Mouse (Mus musculus): ENCODE data around the gene Prkd1. TPM values are rescaled to one million over a fixed set of nuclear protein-coding genes. Genes with fewer than 3 reads are reported as not detected.

Prkd1 gene
- polyA plus RNA-seq (2012; fragmentation: generic; extraction: Trizol), result 0.28 TPM
- long read RNA-seq, experiment 1, result 0 reads
- long read RNA-seq, experiment 2, result 0 reads

DNA sequence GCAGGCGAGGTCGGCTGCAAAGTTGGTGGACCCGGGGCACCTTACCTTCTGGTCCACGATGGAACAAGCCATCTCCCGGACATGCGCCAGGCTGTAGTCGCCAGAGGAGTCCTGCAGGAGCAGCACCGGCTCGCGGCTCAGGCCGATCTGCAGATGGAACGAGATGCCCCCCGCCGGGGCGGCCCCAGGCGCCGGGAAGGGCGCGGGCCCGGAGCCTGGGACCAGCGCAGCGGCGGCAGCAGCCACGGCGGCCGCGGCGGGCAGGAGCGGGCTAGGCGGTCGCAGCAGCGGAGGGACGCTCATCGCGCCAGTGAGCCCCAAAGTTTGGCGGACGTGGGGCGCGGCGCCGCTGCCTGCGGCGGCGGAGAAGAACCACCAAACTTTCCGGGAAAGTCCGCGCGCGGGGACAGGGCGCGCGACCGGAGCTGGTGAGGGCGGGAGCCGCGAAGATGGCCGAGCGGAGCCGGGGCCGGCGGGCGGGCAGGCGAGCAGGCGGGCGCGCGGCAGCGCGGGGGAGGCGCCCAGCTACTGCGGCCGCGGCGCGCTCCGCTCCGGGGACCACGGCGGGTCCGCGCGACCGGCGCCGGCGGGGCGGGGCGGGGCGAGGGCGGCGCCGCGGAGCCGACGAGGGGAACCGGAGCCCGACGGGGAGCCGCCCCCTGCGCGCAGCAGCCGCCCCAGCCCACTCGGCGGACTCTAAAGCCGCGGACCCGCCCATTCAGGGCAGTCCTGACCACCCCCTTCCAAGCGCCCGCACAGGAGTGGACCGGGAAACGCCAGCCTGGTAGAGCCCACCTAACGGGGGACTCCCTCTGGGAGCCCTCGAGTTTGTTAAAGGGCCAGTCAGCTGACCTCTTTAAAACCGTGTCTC lies at the start of gene Prkd1:
TSS of gene Prkd1 (minus strand) at position 428 of the 871 bp plus-strand sequence.
- Histone ChIP-seq H3K79me3 (ENCODE audit: low read depth) (no peaks in the 10 kb centered on the region), H3K27me3 (ENCODE audit: control insufficient read depth, insufficient read depth, insufficient read length) (no peaks in the 10 kb centered on the region), H3K36me3 (ENCODE audit: control insufficient read depth, insufficient read depth) (no peaks in the 10 kb centered on the region), H3K4me3 (ENCODE audit: insufficient read depth, poor library complexity, severe bottlenecking) (peak within 1 kb of the TSS; percentile 14), H3K79me2 (ENCODE audit: control insufficient read depth, insufficient read depth) (no peaks in the 10 kb centered on the region), H3ac (ENCODE audit: control insufficient read depth, insufficient read length, low read depth) (peak within 1 kb of the TSS; percentile 71)
- no peak for TF ChIP-seq MYOG (IDR thresholded peaks at IDR 0.05; ENCODE audit: control insufficient read depth, extremely low read depth, insufficient read length)
- TF ChIP-seq CTCF (IDR thresholded peaks at IDR 0.05; ENCODE audit: control insufficient read depth, insufficient read depth, insufficient read length), result no peak
- no peak for TF ChIP-seq FOSL1 (IDR thresholded peaks at IDR 0.05; ENCODE audit: insufficient read depth, low read length, poor library complexity, severe bottlenecking)
- TF ChIP-seq MAX (IDR thresholded peaks at IDR 0.05), result no peak
- no peak for TF ChIP-seq CEBPB (IDR thresholded peaks at IDR 0.05; ENCODE audit: low read depth)
- no peak for TF ChIP-seq MYOD1 (IDR thresholded peaks at IDR 0.05; ENCODE audit: control insufficient read depth, insufficient read length, low read depth)
- TF ChIP-seq USF1 (IDR thresholded peaks at IDR 0.05; ENCODE audit: low read depth), result no peak

DNA sequence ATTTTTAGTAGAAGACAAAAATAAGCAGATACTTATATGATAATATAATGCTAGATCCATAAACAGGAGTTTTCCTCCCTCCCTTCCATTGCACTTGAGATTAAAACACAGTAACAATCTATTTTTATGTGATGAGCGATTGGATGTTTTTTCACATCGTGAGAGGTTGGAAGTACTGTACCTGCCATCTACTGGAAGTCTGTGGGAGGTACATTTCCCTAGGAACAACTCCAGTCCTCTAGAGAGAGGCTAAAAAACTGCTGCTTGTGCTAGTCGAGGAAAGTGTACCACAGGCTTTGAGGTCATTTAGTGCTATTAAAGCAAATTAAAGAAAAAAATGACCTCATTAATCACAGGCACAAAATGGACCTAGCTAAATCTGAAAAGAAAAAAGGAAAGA lies 48.6 kb upstream of the Prkd1 start:
- no peaks in the 10 kb centered on the region for H3K27me3 ChIP-seq (ENCODE audit: control insufficient read depth, insufficient read depth, insufficient read length)
- TF ChIP-seq MYOG (IDR thresholded peaks at IDR 0.05; ENCODE audit: control insufficient read depth, extremely low read depth, insufficient read length) (no peak), MYOD1 (IDR thresholded peaks at IDR 0.05; ENCODE audit: control insufficient read depth, insufficient read length, low read depth) (no peak), CEBPB (IDR thresholded peaks at IDR 0.05; ENCODE audit: low read depth) (no peak), CTCF (IDR thresholded peaks at IDR 0.05; ENCODE audit: control insufficient read depth, insufficient read depth, insufficient read length) (no peak), FOSL1 (IDR thresholded peaks at IDR 0.05; ENCODE audit: insufficient read depth, low read length, poor library complexity, severe bottlenecking) (no peak), USF1 (IDR thresholded peaks at IDR 0.05; ENCODE audit: low read depth) (no peak), MAX (IDR thresholded peaks at IDR 0.05) (no peak)
- no peaks in the 10 kb centered on the region for H3K79me2 ChIP-seq (ENCODE audit: control insufficient read depth, insufficient read depth)

DNA sequence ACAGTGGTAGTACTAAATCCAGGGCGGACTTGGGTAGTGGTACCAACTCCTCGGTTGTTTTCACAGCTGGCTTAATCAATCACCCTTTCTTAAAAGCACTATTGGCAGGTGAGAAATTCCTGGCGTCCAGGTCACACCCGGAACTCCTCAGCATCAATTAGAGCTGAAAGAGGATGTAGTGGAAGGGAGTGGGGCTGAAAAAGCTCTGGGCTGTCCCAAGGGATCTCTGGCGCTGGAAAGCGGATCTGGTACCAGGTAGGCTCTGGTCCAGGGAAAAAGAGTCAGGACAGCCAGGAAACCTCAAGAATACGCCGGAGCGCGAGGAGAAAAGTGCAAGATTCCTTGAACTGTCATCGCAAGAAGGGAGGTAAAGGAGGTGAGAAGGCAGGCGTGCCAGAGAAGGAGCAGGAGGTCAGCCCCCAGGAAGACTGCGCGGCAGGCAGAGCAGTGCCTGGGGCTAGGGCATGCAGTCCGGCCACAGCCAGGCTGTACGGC lies 675 bp downstream of the Prkd1 start:
- Histone ChIP-seq H3K4me3 (ENCODE audit: insufficient read depth, poor library complexity, severe bottlenecking) (no peak overlapping the region), H3K27me3 (ENCODE audit: control insufficient read depth, insufficient read depth, insufficient read length) (no peaks in the 10 kb centered on the region), H3K79me3 (ENCODE audit: low read depth) (no peaks in the 10 kb centered on the region), H3K79me2 (ENCODE audit: control insufficient read depth, insufficient read depth) (no peaks in the 10 kb centered on the region), H3K36me3 (ENCODE audit: control insufficient read depth, insufficient read depth) (no peaks in the 10 kb centered on the region), H3ac (ENCODE audit: control insufficient read depth, insufficient read length, low read depth) (peak overlapping the region; percentile 71)
- TF ChIP-seq CEBPB (IDR thresholded peaks at IDR 0.05; ENCODE audit: low read depth) (no peak), FOSL1 (IDR thresholded peaks at IDR 0.05; ENCODE audit: insufficient read depth, low read length, poor library complexity, severe bottlenecking) (no peak), CTCF (IDR thresholded peaks at IDR 0.05; ENCODE audit: control insufficient read depth, insufficient read depth, insufficient read length) (no peak), MAX (IDR thresholded peaks at IDR 0.05) (no peak), MYOG (IDR thresholded peaks at IDR 0.05; ENCODE audit: control insufficient read depth, extremely low read depth, insufficient read length) (no peak), MYOD1 (IDR thresholded peaks at IDR 0.05; ENCODE audit: control insufficient read depth, insufficient read length, low read depth) (no peak), USF1 (IDR thresholded peaks at IDR 0.05; ENCODE audit: low read depth) (no peak)

More for the DNA sequence above, 48.6 kb upstream of the Prkd1 start:
- Histone ChIP-seq H3K4me3 (ENCODE audit: insufficient read depth, poor library complexity, severe bottlenecking) (no peak overlapping the region), H3K79me3 (ENCODE audit: low read depth) (no peaks in the 10 kb centered on the region), H3K36me3 (ENCODE audit: control insufficient read depth, insufficient read depth) (no peaks in the 10 kb centered on the region), H3ac (ENCODE audit: control insufficient read depth, insufficient read length, low read depth) (no peak overlapping the region)

DNA sequence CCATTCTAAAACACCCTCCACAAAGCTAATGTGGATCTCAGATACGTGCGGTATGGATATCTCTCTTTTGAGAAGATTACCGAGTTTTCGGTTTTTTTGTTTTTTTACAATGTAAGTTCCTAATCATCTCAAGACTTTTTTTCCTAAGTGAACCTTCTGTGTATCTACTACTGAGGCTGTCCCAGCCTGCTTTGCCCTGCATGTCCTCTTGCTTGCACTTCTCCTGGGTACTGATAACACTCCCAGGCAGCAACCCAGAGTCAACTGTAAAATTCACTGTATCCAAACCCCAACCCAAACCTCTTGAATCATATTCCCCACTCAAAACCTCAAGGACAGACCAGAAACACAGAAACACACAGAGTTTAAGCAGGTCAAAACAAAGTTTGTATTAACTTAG lies 2.0 kb downstream of the Prkd1 start:
- Histone ChIP-seq H3K27me3 (ENCODE audit: control insufficient read depth, insufficient read depth, insufficient read length) (no peaks in the 10 kb centered on the region), H3K36me3 (ENCODE audit: control insufficient read depth, insufficient read depth) (no peaks in the 10 kb centered on the region), H3ac (ENCODE audit: control insufficient read depth, insufficient read length, low read depth) (no peak overlapping the region), H3K4me3 (ENCODE audit: insufficient read depth, poor library complexity, severe bottlenecking) (no peak overlapping the region), H3K79me2 (ENCODE audit: control insufficient read depth, insufficient read depth) (no peaks in the 10 kb centered on the region), H3K79me3 (ENCODE audit: low read depth) (no peaks in the 10 kb centered on the region)
- TF ChIP-seq MYOG (IDR thresholded peaks at IDR 0.05; ENCODE audit: control insufficient read depth, extremely low read depth, insufficient read length) (no peak), USF1 (IDR thresholded peaks at IDR 0.05; ENCODE audit: low read depth) (no peak), FOSL1 (IDR thresholded peaks at IDR 0.05; ENCODE audit: insufficient read depth, low read length, poor library complexity, severe bottlenecking) (no peak), CTCF (IDR thresholded peaks at IDR 0.05; ENCODE audit: control insufficient read depth, insufficient read depth, insufficient read length) (no peak), MAX (IDR thresholded peaks at IDR 0.05) (no peak), MYOD1 (IDR thresholded peaks at IDR 0.05; ENCODE audit: control insufficient read depth, insufficient read length, low read depth) (no peak), CEBPB (IDR thresholded peaks at IDR 0.05; ENCODE audit: low read depth) (no peak)

DNA sequence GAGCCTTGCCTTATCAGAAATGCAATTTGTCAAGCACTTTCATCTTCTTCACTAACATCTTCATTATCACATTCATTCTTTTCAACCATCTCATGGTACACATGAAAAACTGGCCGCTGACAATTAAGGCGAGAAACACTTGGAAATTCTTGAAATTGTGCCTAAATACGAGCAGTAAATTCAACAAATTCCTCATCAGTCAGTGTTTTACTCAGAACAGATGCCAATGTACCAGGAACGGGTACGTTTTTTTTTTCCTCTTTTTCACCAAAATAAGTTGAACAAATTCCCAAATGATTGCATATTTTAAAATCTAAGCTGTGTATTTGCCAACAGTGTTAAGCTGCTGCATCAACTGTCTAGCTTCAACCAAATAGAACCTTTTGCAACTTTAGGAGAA lies 6.2 kb downstream of the Prkd1 start:
- no peaks in the 10 kb centered on the region for H3K79me3 ChIP-seq (ENCODE audit: low read depth)
- no peak for TF ChIP-seq CTCF (IDR thresholded peaks at IDR 0.05; ENCODE audit: control insufficient read depth, insufficient read depth, insufficient read length)

More for the DNA sequence above, 6.2 kb downstream of the Prkd1 start:
- H3K4me3 ChIP-seq (ENCODE audit: insufficient read depth, poor library complexity, severe bottlenecking), result no peak overlapping the region
- H3K27me3 ChIP-seq (ENCODE audit: control insufficient read depth, insufficient read depth, insufficient read length), result no peaks in the 10 kb centered on the region
- no peaks in the 10 kb centered on the region for H3K79me2 ChIP-seq (ENCODE audit: control insufficient read depth, insufficient read depth)
- no peak overlapping the region for H3ac ChIP-seq (ENCODE audit: control insufficient read depth, insufficient read length, low read depth)
- no peaks in the 10 kb centered on the region for H3K36me3 ChIP-seq (ENCODE audit: control insufficient read depth, insufficient read depth)
